Mouse (Mus musculus) c-Kit-positive CD71-negative TER-119-negative erythroid progenitor cells, embryonic 14.5 days (primary cell): ENCODE data around the gene Ildr1.
A peak's percentile ranks its signal among the peaks of the same experiment; 100 is the strongest.

ENCODE experiments used
- DNase-seq: peaks from one replicate; pipeline ENCODE4 v3.0.0-alpha.2; 2013; ENCODE audit warnings: low read depth

Ildr1 gene

GRCm38 (mm10) chr16:36707702-36708423, 14.1 kb downstream of the Ildr1 start:
- DNase-seq, result no peak

GRCm38 (mm10) chr16:36708751-36709150, 15.0 kb downstream of the Ildr1 start:
- DNase-seq, result no peak

DNA sequence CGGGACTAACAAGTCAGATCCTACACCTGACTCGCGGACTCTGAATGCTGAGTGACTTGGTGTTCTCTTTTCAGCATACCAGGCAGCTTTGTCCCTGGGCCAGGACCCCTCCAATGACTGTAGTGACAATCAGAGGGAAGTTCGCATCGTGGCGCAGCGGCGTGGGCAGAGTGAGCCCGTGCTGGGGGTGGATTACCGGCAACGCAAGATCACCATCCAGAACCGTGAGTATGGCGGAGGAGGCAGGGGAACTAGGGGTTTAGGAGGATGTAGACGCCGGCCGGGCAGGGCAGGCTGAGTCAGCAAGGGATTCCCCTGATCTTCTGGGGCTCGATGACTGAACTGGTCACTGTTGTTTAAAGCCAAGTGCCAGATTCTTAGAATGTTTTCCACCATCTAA, 15.6 kb downstream of the Ildr1 start:
- no peak for DNase-seq

DNA sequence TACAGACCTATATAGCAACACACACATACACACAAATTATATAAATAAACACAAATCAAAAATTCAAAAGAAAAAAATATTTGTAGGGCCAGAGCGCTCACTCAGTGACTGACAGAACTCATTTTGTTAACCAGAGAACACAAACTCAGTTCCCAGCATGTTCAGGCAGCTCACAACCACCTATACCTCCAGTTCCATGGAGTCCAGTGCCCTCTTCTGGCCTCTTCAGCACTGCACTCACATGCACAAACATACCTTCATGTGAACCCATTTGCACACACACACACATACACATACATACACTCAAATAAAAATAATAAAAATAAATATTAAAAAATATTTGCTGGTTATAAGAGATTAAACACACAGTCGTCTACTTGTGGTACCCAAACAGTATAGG, 17.0 kb downstream of the Ildr1 start:
- DNase-seq, result no peak

GRCm38 (mm10) chr16:36711760-36712159, 18.0 kb downstream of the Ildr1 start:
- DNase-seq, result peak; percentile 33

GRCm38 (mm10) chr16:36717481-36717880, 23.7 kb downstream of the Ildr1 start:
- DNase-seq, result no peak

- DNase-seq, result no peak
Measured at GRCm38 (mm10) chr16:36718637-36719036, 24.9 kb downstream of the Ildr1 start.

DNA sequence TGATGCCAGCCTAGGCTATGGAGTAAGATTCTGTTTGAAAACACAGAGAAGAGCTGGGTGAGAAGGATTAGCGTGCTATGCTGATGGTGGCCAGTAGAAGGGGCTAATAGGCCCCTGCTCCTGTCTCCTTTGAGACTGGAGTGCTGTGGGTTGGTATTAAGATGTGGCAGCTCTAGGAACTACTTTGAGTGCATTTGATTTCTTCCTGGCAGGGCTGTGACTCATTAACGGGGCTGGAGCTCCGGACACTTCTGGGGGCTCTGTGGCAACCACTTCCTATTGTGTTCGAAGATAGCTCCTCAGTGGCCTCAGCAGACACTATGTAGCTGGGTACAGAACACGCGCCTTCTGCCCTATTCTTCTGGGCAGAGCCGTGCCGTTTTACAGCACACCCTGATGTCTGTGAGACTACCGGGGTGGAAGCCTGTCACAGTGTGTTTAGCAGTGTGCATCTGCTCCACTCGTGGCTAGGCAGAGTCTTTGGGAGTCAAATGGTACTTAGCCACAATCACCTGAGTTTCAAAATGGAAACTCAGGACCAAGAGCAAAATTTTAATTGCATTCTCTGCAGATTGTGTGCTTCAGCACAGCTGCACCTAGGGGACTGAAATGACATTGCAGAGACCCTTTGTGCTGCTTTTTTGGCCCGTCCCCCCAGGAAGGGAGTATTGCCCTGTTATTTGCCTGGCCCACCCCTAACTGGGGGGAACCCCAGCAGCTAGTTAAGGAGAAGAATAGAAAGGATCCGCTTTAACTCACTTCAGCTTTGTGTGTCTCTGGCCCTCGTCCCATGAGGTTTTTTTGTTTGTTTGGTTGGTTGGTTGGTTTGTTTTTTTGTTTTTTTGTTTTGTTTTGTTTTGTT, 26.6 kb downstream of the Ildr1 start:
- peak; percentile 32 for DNase-seq

DNA sequence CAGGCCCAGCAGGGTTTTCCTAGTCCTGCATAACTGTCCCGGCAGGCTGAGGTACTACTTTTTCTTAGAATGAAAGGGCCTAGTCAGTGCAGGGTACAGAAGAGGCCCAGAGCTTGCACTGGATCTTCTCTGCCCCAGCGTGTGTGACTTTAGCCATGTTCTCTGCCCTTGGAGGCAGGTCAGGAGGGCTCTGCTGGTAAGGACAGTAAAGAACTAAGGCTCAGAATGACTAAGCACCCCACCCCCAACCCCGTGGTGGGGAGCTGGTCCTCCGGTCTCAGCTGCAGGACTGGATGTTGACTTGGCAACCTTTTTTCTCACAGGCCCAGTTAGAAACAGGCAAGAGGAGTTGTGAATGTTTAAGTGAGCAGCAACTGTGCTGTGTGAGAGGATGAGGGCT, 29.0 kb downstream of the Ildr1 start:
- DNase-seq, result no peak

GRCm38 (mm10) chr16:36723880-36724443, 30.2 kb downstream of the Ildr1 start:
- no peak for DNase-seq

DNA sequence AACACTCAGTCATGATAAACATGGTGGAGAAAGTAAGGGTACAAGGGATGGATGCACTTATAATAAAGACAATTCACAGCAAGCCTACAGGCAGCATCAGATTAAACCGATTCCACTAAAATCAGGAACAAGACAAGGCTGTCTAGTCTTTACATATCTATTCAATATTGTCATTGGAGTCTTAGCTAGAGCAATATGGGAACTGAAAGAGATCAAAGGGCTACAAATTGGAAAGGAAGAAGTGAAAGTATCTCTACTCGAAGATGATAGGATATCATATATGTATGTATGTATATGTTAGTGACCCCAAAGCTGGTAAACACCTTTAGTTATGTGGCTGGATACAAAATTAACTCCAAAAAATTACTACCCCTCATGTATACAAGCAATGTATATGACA, 35.2 kb downstream of the Ildr1 start:
- no peak for DNase-seq

DNA sequence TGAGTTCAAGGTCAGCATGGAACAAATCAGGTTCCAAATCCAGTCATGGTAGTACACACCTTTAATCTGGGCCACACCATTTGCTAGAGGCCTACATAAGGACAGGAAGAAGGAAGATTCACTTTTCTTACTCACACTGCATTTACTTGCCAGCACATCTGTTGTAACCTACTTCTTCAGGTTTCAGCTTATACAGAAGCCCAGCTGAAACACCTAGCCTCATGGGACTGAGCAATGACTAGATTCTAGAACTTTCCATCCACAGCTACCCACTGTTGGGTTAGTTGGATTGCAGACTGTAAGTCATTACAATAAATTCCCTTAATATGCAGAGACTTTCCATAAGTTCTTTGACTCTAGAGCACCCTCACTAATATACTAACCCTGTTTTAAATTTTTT, 38.8 kb downstream of the Ildr1 start:
- no peak for DNase-seq

GRCm38 (mm10) chr16:36733827-36734226, 40.0 kb downstream of the Ildr1 start:
- DNase-seq, result no peak

DNA sequence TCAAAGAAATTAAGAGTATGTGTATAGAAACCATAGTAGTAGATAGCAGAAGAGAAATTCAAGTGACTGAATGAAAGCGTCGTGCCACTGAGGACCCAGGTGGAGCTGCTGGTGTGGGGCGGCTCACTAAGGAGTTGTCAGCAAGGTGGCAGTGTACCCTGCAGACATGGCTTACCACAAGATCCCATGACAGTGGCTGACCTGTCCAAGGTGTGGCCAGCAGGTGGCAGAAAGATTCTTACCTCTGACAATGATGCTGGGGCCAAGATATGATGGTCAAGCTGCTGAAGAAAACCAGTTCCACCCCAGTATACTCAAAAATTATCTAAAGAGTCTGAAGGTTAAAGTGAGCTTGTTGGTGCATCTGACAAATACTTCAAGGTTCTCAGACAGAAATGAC, 41.6 kb downstream of the Ildr1 start:
- DNase-seq, result no peak

- no peak for DNase-seq
Measured at GRCm38 (mm10) chr16:36739404-36739930, 45.7 kb downstream of the Ildr1 start.

GRCm38 (mm10) chr16:36743580-36743979, 49.8 kb downstream of the Ildr1 start:
- no peak for DNase-seq

GRCm38 (mm10) chr16:36747068-36747467, 53.3 kb downstream of the Ildr1 start:
- DNase-seq, result no peak

- no peak for DNase-seq
Measured at GRCm38 (mm10) chr16:36747767-36748166, 54.0 kb downstream of the Ildr1 start.

- no peak for DNase-seq
Measured at GRCm38 (mm10) chr16:36751979-36752378, 58.2 kb downstream of the Ildr1 start.

DNA sequence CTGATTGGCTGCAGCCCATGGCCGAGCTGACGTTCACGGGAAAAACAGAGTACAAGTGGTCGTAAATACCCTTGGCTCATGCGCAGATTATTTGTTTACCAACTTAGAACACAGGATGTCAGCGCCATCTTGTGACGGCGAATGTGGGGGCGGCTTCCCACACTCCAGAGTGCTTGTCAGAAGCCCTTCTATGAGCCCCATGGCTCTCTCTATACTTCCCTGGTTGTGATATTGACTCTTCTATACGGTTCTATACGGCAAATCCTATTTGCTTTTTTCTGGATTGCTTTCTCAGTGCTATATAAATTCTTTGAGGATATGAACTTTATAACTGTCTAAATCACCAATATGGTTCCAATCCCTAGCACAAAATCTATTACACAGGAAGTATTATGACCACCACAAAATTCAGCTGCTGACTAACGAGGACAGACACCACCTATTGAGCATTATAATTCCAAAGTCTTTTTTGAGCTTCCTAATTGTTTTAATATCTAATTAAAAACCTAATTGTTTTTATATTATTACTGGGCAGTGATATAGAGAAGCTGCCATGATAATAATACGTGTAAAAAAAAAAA, 76.5 kb downstream of the Ildr1 start:
- no peak for DNase-seq

- DNase-seq, result no peak
Measured at GRCm38 (mm10) chr16:36770830-36771229, 77.1 kb downstream of the Ildr1 start.

- DNase-seq, result no peak
Measured at GRCm38 (mm10) chr16:36771244-36771643, 77.5 kb downstream of the Ildr1 start.
